Mouse (Mus musculus) kidney, embryonic 15.5 days (tissue): ENCODE results near the gene Stat5a. TPM values are rescaled to one million over a fixed set of nuclear protein-coding genes. Genes with fewer than 3 reads are reported as not detected.

Source experiments
- ATAC-seq: fragments of 200-750 bp; cut with Nextera tagmentation; replicated peaks from 2 replicates; pipeline ENCODE4 v1.8.0; 2017; ENCODE audit warnings: moderate TSS enrichment; ENCODE audit not compliant: low FRiP score
- H3K27ac ChIP-seq: fragments of 300-500 bp; sonication (generic); 2 replicates; pipeline ENCODE4 v1.5.1; 2015; ENCODE audit warnings: mild to moderate bottlenecking, inconsistent platforms
- H3K27me3 ChIP-seq: fragments of 300-500 bp; sonication (generic); 2 replicates; pipeline ENCODE4 v1.6.1; 2015; ENCODE audit warnings: inconsistent platforms
- H3K36me3 ChIP-seq: fragments of 300-500 bp; sonication (generic); 2 replicates; pipeline ENCODE4 v1.6.1; 2015; ENCODE audit warnings: inconsistent platforms
- H3K4me1 ChIP-seq: fragments of 300-500 bp; sonication (generic); 2 replicates; pipeline ENCODE4 v1.6.1; 2015; ENCODE audit warnings: inconsistent platforms
- H3K4me2 ChIP-seq: fragments of 300-500 bp; sonication (generic); 2 replicates; pipeline ENCODE4 v1.6.1; 2015; ENCODE audit warnings: moderate library complexity, mild to moderate bottlenecking, inconsistent platforms
- H3K4me3 ChIP-seq: fragments of 300-500 bp; sonication (generic); replicated peaks from 2 replicates; pipeline ENCODE4 v1.5.1; 2015; ENCODE audit warnings: mild to moderate bottlenecking, inconsistent platforms
- H3K9ac ChIP-seq: fragments of 300-500 bp; sonication (generic); 2 replicates; pipeline ENCODE4 v1.6.1; 2015; ENCODE audit warnings: mild to moderate bottlenecking, inconsistent platforms
- H3K9me3 ChIP-seq: fragments of 300-500 bp; sonication (generic); replicated peaks from 2 replicates; pipeline ENCODE4 v1.6.1; 2016; ENCODE audit warnings: inconsistent platforms
- WGBS: fragments of 180-500 bp; shearing (Covaris S2); methylation state at CpG from one replicate; pipeline ENCODE4 v1.1.7; 2015; ENCODE audit warnings: mixed read lengths; 5-methylcytosine and 5-hydroxymethylcytosine counted together
- polyA plus RNA-seq: library from polyadenylated mRNA; unstranded; fragments of >200 nt; fragmentation: Nextera tagmentation; extraction: Ambion mirVana; gene quantifications from 2 replicates; pipeline ENCODE4 v1.2.1, GENCODE M21; 2015

Gene Stat5a
- polyA plus RNA-seq, 1 experiment from 2014 or later = 3.1 TPM

GRCm38 (mm10) chr11:100840866-100841265 lies 18.3 kb upstream of the Stat5a start:
- Histone ChIP-seq H3K27me3 (no peaks in the 10 kb centered on the region), H3K36me3 (no peaks in the 10 kb centered on the region), H3K4me1 (peaks cover 5% of the 10 kb centered on the region), H3K27ac (no peak overlapping the region), H3K9me3 (no peaks in the 10 kb centered on the region), H3K4me3 (no peak overlapping the region), H3K4me2 (no peak overlapping the region), H3K9ac (no peak overlapping the region)
- ATAC-seq = no peak
- 55% methylated on average over 12 of the region's 12 CpGs for WGBS

DNA sequence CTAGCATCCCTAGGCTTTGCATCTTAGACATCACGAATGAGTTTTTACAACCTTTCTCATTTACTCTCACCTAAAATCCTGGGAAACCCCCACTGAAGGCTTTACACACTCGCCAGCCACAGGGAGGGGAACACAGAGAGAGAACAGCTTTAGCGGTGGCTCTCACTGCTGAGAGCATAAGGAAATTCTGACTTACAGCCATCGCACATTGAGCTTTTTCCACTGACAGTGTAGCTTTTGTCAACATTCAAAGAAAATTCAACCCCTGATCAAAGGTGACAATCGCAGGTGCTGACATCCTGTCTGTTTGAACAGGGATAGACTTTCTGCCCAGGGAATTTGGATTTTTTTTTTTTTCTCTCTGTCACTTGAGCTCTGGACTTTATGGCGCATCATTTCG lies 17.1 kb upstream of the Stat5a start:
- WGBS = 70% methylated on average over 7 of the region's 7 CpGs
- peaks cover 5% of the 10 kb centered on the region for H3K4me1 ChIP-seq

GRCm38 (mm10) chr11:100843070-100843669 lies 16.0 kb upstream of the Stat5a start:
- no peaks in the 10 kb centered on the region for H3K36me3 ChIP-seq
- WGBS = 92% methylated on average over 8 of the region's 8 CpGs
- no peak overlapping the region for H3K4me3 ChIP-seq
- no peak overlapping the region for H3K27ac ChIP-seq
- peaks cover 5% of the 10 kb centered on the region for H3K4me1 ChIP-seq
- H3K9me3 ChIP-seq = no peaks in the 10 kb centered on the region
- ATAC-seq = no peak
- no peak overlapping the region for H3K9ac ChIP-seq
- H3K4me2 ChIP-seq = no peak overlapping the region
- no peaks in the 10 kb centered on the region for H3K27me3 ChIP-seq

More for the DNA sequence above, 17.1 kb upstream of the Stat5a start:
- no peak overlapping the region for H3K4me2 ChIP-seq
- H3K27ac ChIP-seq = no peak overlapping the region
- H3K9me3 ChIP-seq = no peaks in the 10 kb centered on the region
- H3K27me3 ChIP-seq = no peaks in the 10 kb centered on the region
- no peaks in the 10 kb centered on the region for H3K36me3 ChIP-seq
- no peak for ATAC-seq
- H3K9ac ChIP-seq = no peak overlapping the region
- H3K4me3 ChIP-seq = no peak overlapping the region

DNA sequence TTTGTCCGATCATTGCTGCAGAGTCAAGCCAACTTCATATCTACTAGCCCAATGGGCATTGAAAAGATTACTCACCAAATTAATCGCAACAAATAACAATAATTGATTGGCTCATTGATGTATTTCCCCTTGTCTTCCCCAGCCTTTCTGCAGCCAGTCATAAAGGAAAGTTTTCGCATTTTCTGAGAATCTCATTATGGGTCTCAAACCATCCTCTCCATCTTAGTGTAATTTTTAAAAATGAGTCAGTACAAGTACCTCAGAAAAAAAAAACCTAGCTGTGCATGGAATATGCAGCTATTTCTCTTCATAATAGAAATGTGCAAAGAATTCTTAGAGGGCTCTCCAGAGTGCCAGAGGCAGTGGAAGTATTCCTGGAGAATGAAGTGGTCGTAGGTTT lies 15.0 kb upstream of the Stat5a start:
- WGBS = 93% methylated on average over 4 of the region's 4 CpGs
- ATAC-seq = no peak
- no peaks in the 10 kb centered on the region for H3K9me3 ChIP-seq

GRCm38 (mm10) chr11:100845793-100846192 lies 13.4 kb upstream of the Stat5a start:
- WGBS = 84% methylated on average over 6 of the region's 6 CpGs
- H3K27ac ChIP-seq = no peak overlapping the region
- H3K9me3 ChIP-seq = no peaks in the 10 kb centered on the region
- no peaks in the 10 kb centered on the region for H3K36me3 ChIP-seq
- no peaks in the 10 kb centered on the region for H3K27me3 ChIP-seq
- peaks cover 22% of the 10 kb centered on the region for H3K4me1 ChIP-seq
- no peak overlapping the region for H3K4me3 ChIP-seq
- no peak for ATAC-seq
- no peak overlapping the region for H3K9ac ChIP-seq
- H3K4me2 ChIP-seq = no peak overlapping the region

More for the DNA sequence above, 15.0 kb upstream of the Stat5a start:
- no peak overlapping the region for H3K9ac ChIP-seq
- H3K4me2 ChIP-seq = no peak overlapping the region
- H3K27ac ChIP-seq = no peak overlapping the region
- H3K36me3 ChIP-seq = no peaks in the 10 kb centered on the region
- H3K27me3 ChIP-seq = no peaks in the 10 kb centered on the region
- no peak overlapping the region for H3K4me3 ChIP-seq
- H3K4me1 ChIP-seq = peaks cover 12% of the 10 kb centered on the region

DNA sequence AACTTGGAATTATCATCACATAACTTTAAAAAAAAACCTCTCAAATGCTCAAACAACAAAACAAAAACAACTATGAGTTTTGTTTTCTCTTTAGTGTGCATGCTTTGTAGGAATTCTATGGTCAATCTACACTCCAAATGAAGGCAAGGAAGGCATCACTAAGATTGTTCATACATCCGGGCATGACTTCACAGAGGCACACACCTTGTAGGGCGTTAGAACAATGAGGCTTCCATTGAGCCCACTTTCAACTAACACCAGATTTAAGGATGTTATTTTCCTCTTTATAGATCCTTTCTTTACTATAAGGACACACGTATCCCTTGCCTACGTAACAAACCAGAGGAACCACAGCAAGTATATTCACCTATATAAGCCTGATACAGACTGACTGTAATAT lies 11.6 kb upstream of the Stat5a start:
- peaks cover 4% of the 10 kb centered on the region; the same call in 1 of the 2 replicates for H3K27me3 ChIP-seq
- 90% methylated on average over 4 of the region's 4 CpGs for WGBS
- peaks cover 25% of the 10 kb centered on the region for H3K4me1 ChIP-seq
- H3K9ac ChIP-seq = no peak overlapping the region
- H3K36me3 ChIP-seq = no peaks in the 10 kb centered on the region
- H3K27ac ChIP-seq = no peak overlapping the region
- no peak overlapping the region for H3K4me3 ChIP-seq
- ATAC-seq = no peak
- no peaks in the 10 kb centered on the region for H3K9me3 ChIP-seq
- H3K4me2 ChIP-seq = no peak overlapping the region

GRCm38 (mm10) chr11:100848080-100848479 lies 11.1 kb upstream of the Stat5a start:
- H3K9ac ChIP-seq = no peak overlapping the region
- no peak overlapping the region for H3K27ac ChIP-seq
- H3K4me1 ChIP-seq = peaks cover 25% of the 10 kb centered on the region
- no peak for ATAC-seq
- WGBS = 52% methylated on average over 4 of the region's 4 CpGs
- no peak overlapping the region for H3K4me3 ChIP-seq
- no peak overlapping the region for H3K4me2 ChIP-seq
- H3K36me3 ChIP-seq = no peaks in the 10 kb centered on the region
- H3K9me3 ChIP-seq = no peaks in the 10 kb centered on the region
- H3K27me3 ChIP-seq = peaks cover 9% of the 10 kb centered on the region; the same call in 1 of the 2 replicates

DNA sequence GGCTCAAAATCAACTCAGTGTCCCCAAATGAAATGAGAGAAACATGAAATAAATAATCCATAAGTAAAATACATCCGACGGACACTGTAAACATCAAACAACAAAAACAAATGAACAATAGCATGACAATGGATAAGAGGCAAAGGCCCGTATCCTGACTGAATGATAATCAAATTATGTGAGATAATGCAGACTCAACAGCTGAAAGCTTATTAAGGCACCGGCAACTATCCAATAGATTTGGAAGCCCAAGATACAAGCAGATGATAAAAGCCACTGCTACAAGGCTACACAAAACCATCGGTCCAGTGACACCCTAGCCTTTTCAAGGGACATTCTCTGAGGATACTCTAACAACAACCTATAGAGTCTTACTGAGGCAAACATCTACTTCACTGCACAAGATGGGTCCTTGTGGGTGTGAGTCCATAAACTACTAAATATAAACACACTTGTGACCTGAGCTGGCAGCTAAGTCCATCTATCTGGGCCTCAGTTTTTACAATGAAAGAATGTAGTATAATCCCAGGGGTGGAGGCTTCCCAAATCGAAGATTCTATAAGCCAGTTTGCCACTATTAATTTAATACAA lies 10.3 kb upstream of the Stat5a start:
- Histone ChIP-seq H3K27ac (no peak overlapping the region), H3K4me2 (peak overlapping the region; percentile 92), H3K9me3 (no peaks in the 10 kb centered on the region), H3K9ac (0 out of 2 replicates have a peak overlapping the region, but pooled peaks have one; percentile 90), H3K27me3 (peaks cover 12% of the 10 kb centered on the region; the same call in 1 of the 2 replicates), H3K4me3 (peak overlapping the region; percentile 95), H3K36me3 (no peaks in the 10 kb centered on the region), H3K4me1 (peaks cover 25% of the 10 kb centered on the region)
- ATAC-seq = no peak
- 73% methylated on average over 6 of the region's 6 CpGs for WGBS

DNA sequence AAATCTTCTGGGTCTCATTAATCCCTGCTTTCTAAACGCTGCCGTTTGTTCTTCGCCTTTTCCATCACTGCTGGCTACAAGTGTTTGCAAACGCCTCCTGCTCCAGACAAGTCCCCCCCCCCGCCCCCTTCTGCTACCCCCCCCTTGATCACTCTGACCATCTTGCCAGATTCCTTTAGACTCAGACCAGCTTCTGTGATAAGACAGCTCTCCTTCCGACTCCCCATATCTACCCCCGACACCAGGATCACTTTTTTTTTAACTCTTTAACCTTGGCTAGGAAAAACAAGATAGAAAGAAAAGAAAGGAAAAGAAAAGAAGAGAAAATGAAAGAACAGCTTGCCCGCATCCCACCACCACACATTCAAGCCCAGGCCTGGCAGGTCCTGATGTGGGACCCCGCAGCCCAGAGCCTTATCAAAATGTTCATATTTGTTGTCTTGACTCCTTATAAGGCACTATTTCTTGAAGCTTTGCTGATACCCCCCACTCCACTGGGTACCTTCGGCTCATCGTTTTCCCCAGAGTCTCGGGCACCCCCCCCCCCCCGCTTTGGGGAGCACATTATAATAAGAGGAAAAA lies 9.6 kb upstream of the Stat5a start:
- Histone ChIP-seq H3K4me2 (peak overlapping the region; percentile 92), H3K36me3 (no peaks in the 10 kb centered on the region), H3K4me3 (peak overlapping the region; percentile 95), H3K27me3 (peaks cover 19% of the 10 kb centered on the region; the same call in 1 of the 2 replicates), H3K9me3 (no peaks in the 10 kb centered on the region), H3K9ac (peak overlapping the region; percentile 90), H3K27ac (peak overlapping the region; percentile 89; the same call in 1 of the 2 replicates), H3K4me1 (peaks cover 30% of the 10 kb centered on the region)
- WGBS = 4% methylated on average over 13 of the region's 13 CpGs
- peak; percentile 27; the same call in 1 of the 2 replicates for ATAC-seq

DNA sequence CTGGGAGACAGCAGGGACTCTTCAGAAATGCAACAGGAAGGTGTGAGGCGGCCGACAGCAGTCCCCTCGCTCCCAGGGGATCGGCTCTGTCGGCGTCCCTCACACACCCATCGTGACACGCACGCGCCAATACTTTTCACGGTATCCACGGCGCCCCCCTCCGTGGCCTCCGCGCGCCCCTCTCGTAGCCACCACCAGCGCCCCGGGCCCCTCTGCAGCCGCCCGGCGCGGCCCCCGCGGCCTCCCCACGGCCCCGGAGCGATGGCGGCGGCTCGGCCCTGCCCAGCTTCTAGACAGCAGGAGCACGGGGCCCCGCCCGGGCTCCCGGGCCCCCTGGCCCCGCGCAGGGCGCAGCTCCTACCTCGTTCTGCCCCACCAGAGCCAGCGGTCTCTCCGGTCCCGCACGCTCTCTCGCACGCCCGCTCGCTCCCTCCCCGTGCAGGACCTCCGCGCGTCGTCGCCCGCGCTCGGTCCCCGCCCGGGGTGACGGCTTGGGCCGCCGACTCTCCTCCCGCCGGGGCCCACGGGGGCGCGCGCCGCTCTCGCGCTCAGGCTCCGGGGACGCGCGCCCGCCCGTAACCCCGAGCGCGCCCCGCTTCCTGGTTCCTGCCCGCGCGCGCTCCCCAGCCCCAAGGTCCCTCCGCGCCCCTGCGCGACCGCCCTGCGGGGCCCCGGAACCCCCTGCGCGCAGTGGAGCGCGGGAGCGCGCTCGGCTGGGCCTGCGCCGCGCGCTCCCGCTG lies 8.9 kb upstream of the Stat5a start, which contains the start of gene Stat5b:
TSS of gene Stat5b (minus strand) at position 687 of the 740 bp plus-strand sequence.
- peak within 1 kb of the TSS; percentile 90 for H3K9ac ChIP-seq
- peak; percentile 87 for ATAC-seq
- peak within 1 kb of the TSS; percentile 89 for H3K27ac ChIP-seq
- H3K36me3 ChIP-seq = no peaks in the 10 kb centered on the region
- WGBS = under 1% methylated on average over 53 of the region's 104 CpGs
- peak within 1 kb of the TSS; percentile 95 for H3K4me3 ChIP-seq
- H3K4me2 ChIP-seq = peak within 1 kb of the TSS; percentile 92
- peaks cover 19% of the 10 kb centered on the region; the same call in 1 of the 2 replicates for H3K27me3 ChIP-seq
- peaks cover 30% of the 10 kb centered on the region for H3K4me1 ChIP-seq
- no peaks in the 10 kb centered on the region for H3K9me3 ChIP-seq

DNA sequence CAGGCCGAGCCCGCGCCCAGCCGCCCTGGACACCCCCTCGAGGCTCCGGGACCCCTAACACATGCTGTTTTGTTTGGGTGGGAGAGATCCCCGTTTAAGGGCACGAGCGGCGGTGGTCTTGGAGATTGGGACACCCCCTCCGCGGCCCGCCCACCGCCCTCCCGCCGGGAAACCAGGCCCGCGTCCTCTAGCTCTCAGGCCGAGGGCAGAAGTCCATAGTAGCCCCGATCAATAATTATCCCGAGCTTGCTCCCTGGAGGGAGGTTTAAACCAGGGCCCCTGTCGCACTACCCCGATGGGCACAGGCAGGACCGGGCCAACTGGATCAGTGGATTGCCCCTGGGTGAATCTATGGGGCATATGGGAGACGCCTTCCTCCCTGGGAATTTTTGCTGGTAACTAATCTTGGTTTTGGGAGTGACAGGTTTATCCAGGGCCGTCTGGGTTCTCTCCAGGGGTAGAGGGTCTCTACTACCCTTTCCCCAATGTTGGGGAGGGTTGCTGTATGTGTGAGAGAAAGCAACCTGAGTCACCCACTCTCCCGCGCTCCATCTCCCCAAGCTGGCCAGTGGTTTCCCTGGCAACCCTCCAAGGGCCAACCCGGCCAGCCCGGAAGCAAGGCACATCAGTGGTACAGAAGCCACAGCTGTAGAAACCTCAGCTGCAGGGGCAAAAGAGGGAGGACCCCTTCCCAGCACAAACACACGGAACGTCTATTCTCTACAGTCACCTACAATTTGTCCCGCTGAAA lies 8.2 kb upstream of the Stat5a start:
- Histone ChIP-seq H3K27ac (peak overlapping the region; percentile 89), H3K27me3 (peaks cover 19% of the 10 kb centered on the region; the same call in 1 of the 2 replicates), H3K9ac (peak overlapping the region; percentile 90), H3K9me3 (no peaks in the 10 kb centered on the region), H3K4me3 (peak overlapping the region; percentile 95), H3K4me2 (peak overlapping the region; percentile 92), H3K4me1 (peaks cover 30% of the 10 kb centered on the region), H3K36me3 (no peaks in the 10 kb centered on the region)
- under 1% methylated on average over 32 of the region's 33 CpGs for WGBS
- peak; percentile 67 for ATAC-seq
